ENCODE assay signal across 24 mouse cellular contexts in the genomic region with DNA sequence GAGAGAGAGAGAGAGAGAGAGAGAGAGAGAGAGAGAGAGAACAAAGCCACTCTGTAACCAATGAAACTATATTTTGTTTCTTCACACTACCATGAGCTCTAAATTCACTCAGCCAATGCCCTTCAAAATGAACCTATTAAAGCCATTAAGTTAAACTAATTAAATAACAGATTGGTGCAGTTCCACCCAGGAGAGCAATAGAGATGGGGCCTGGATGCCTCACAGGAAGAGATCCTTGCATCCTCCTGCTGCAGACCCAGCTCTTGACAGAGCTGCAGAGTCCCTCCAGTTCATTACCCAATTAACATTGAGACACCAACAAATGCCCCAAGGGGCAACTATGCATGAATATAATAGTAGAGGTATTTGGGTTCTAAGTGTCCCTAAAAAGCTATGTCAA. TPM values are rescaled to one million over a fixed set of nuclear protein-coding genes. Genes with fewer than 3 reads are reported as not detected.
A peak's percentile ranks its signal among the peaks of the same experiment; 100 is the strongest.
DNase-seq lines count a peak whose midpoint lies in the region; ATAC-seq and TF ChIP-seq lines count a peak whose summit lies in the region.
"Had no signal": no experiment of that assay in that cellular context is flagged by ENCODE, and none has a peak within 500 bp of the region (broad histone marks: within the 10 kb centered on the region; RNA-seq: fewer than 3 reads in every experiment).

No protein-coding gene starts in this region.

- intact Hi-C loops in heart, postnatal 10 days (cut with DNase I) = no loop called here

- DNase-seq in heart, adult 11 months = peak; percentile 39
- no peak for DNase-seq in heart, postnatal 10 days
- DNase-seq in hindbrain, postnatal 0 days (ENCODE audit: low spot score) = no peak
- DNase-seq in lung, adult 18-20 months = no peak
- DNase-seq: adrenal gland, adult 8-10 months; adrenal gland, postnatal 14 days; adrenal gland, postnatal 36 days; B cell, adult 2 months; cerebellum, adult 11-12 months; cerebellum, adult 2 months; cerebellum, adult 9-10 months; cerebellum, postnatal 10 days; cerebellum, postnatal 25 days had no signal

- H3K27me3 ChIP-seq in hindbrain, embryonic 16.5 days (replicated peaks; ENCODE audit: control insufficient read depth, insufficient read depth, low read length) = no peaks in the 10 kb centered on the region
- H3K27me3 ChIP-seq in hindbrain, postnatal 0 days (ENCODE audit: insufficient read depth, low read length) = no peaks in the 10 kb centered on the region
- H3K27me3 ChIP-seq in neural tube, embryonic 14.5 days (ENCODE audit: control insufficient read depth, insufficient read depth, low read length) = no peaks in the 10 kb centered on the region
- H3K27me3 ChIP-seq: CH12.LX; embryonic facial prominence, embryonic 12.5 days; forebrain, embryonic 13.5 days; forebrain, embryonic 15.5 days; Patski had no signal

- H3K9me3 ChIP-seq in hindbrain, embryonic 16.5 days (ENCODE audit: control insufficient read depth, low read length) = no peaks in the 10 kb centered on the region
- no peaks in the 10 kb centered on the region for H3K9me3 ChIP-seq in hindbrain, postnatal 0 days (ENCODE audit: low read length)
- H3K9me3 ChIP-seq in neural tube, embryonic 14.5 days (ENCODE audit: control insufficient read depth, low read length) = no peaks in the 10 kb centered on the region
- H3K9me3 ChIP-seq: embryonic facial prominence, embryonic 10.5 days; embryonic facial prominence, embryonic 12.5 days; forebrain, embryonic 13.5 days; forebrain, embryonic 15.5 days; G1E had no signal

- H3K4me1 ChIP-seq in hindbrain, embryonic 16.5 days (ENCODE audit: control insufficient read depth, insufficient read depth, low read depth, low read length) = no peaks in the 10 kb centered on the region
- H3K4me1 ChIP-seq in hindbrain, postnatal 0 days (ENCODE audit: insufficient read depth, low read length) = no peaks in the 10 kb centered on the region
- no peaks in the 10 kb centered on the region for H3K4me1 ChIP-seq in neural tube, embryonic 14.5 days (ENCODE audit: control insufficient read depth, insufficient read depth, low read length)
- H3K4me1 ChIP-seq: embryonic facial prominence, embryonic 10.5 days; embryonic facial prominence, embryonic 12.5 days; forebrain, embryonic 13.5 days; forebrain, embryonic 15.5 days had no signal

- no peak overlapping the region for H3K4me2 ChIP-seq in hindbrain, embryonic 16.5 days (ENCODE audit: low read length)
- no peak overlapping the region for H3K4me2 ChIP-seq in hindbrain, postnatal 0 days (ENCODE audit: low read depth, low read length)
- no peak overlapping the region for H3K4me2 ChIP-seq in neural tube, embryonic 14.5 days (ENCODE audit: low read depth, low read length)
- H3K4me2 ChIP-seq: embryonic facial prominence, embryonic 12.5 days; forebrain, embryonic 13.5 days; forebrain, embryonic 15.5 days had no signal

- H3K9ac ChIP-seq in hindbrain, embryonic 16.5 days (ENCODE audit: low read depth, low read length) = no peak overlapping the region
- no peak overlapping the region for H3K9ac ChIP-seq in hindbrain, postnatal 0 days (replicated peaks; ENCODE audit: low read length)
- no peak overlapping the region for H3K9ac ChIP-seq in neural tube, embryonic 14.5 days (replicated peaks; ENCODE audit: low read depth, low read length)
- H3K9ac ChIP-seq: embryonic facial prominence, embryonic 12.5 days; forebrain, embryonic 13.5 days; forebrain, embryonic 15.5 days had no signal

- no peaks in the 10 kb centered on the region for H3K36me3 ChIP-seq in hindbrain, embryonic 16.5 days (ENCODE audit: control insufficient read depth, insufficient read depth, low read length)
- H3K36me3 ChIP-seq in hindbrain, postnatal 0 days (ENCODE audit: insufficient read depth, low read length) = no peaks in the 10 kb centered on the region
- H3K36me3 ChIP-seq in neural tube, embryonic 14.5 days (ENCODE audit: control insufficient read depth, insufficient read depth, low read length) = no peaks in the 10 kb centered on the region
- H3K36me3 ChIP-seq: embryonic facial prominence, embryonic 10.5 days; embryonic facial prominence, embryonic 12.5 days; forebrain, embryonic 15.5 days had no signal

- no peak overlapping the region for H3K4me3 ChIP-seq in hindbrain, embryonic 16.5 days (ENCODE audit: low read length)
- no peak overlapping the region for H3K4me3 ChIP-seq in hindbrain, postnatal 0 days (ENCODE audit: low read length)
- H3K4me3 ChIP-seq in neural tube, embryonic 14.5 days (ENCODE audit: low read depth, low read length) = no peak overlapping the region
- H3K4me3 ChIP-seq: embryonic facial prominence, embryonic 10.5 days; embryonic facial prominence, embryonic 12.5 days; forebrain, embryonic 13.5 days; forebrain, embryonic 15.5 days had no signal

- TF ChIP-seq CTCF in hindbrain, postnatal 0 days (IDR thresholded peaks at IDR 0.05; ENCODE audit: low read depth) = no peak

- no peak overlapping the region for H3K27ac ChIP-seq in hindbrain, embryonic 16.5 days (ENCODE audit: low read depth, low read length)
- no peak overlapping the region for H3K27ac ChIP-seq in hindbrain, postnatal 0 days
- H3K27ac ChIP-seq in neural tube, embryonic 14.5 days (ENCODE audit: low read depth, low read length) = no peak overlapping the region
- H3K27ac ChIP-seq: embryonic facial prominence, embryonic 10.5 days; embryonic facial prominence, embryonic 12.5 days; forebrain, embryonic 13.5 days; forebrain, embryonic 15.5 days had no signal

- ATAC-seq in hindbrain, embryonic 16.5 days = peak; percentile 52; the same call in 1 of the 2 replicates
- ATAC-seq in hindbrain, postnatal 0 days = no peak
- peak; percentile 45; the same call in 1 of the 2 replicates for ATAC-seq in neural tube, embryonic 14.5 days (ENCODE audit: low read depth)
- ATAC-seq: activated CD4-positive, CD25-positive, alpha-beta regulatory T cell, adult 4 months; CD4-positive, CD25-positive, alpha-beta regulatory T cell, adult 4 months; forebrain, embryonic 13.5 days; forebrain, embryonic 15.5 days; Patski had no signal

RNA-seq across cellular contexts. Expression of gene Tmem144, which starts 23.3 kb away (rescaled TPM):
- 1 to 10 TPM; 9.4 to 9.7 TPM for total RNA-seq in heart, postnatal 10 days (2021)
- polyA plus RNA-seq in hindbrain, embryonic 16.5 days (2015; fragmentation: Nextera tagmentation; extraction: Ambion mirVana) = 2.2 and 2.3 TPM in 2 replicates
- 2.6 and 2.7 TPM in 2 replicates for total RNA-seq in hindbrain, postnatal 0 days (2014; rRNA removed)
- polyA plus RNA-seq in hindbrain, postnatal 0 days (2015; fragmentation: Nextera tagmentation; extraction: Ambion mirVana) = 3.1 and 3.2 TPM in 2 replicates
- 1.2 and 1.4 TPM in 2 replicates for polyA plus RNA-seq in neural tube, embryonic 14.5 days (2014; fragmentation: Nextera tagmentation; extraction: Ambion mirVana)
- polyA plus RNA-seq: activated CD4-positive, CD25-positive, alpha-beta regulatory T cell, adult 4 months; CD4-positive, CD25-positive, alpha-beta regulatory T cell, adult 4 months had no signal

RNA-seq across cellular contexts. Expression of gene Fam198b, which starts 55.0 kb away (rescaled TPM):
- total RNA-seq in heart, postnatal 10 days (2021) = 10 to 100 TPM; 73.6 to 85.2 TPM
- 2.7 and 4.4 TPM in 2 replicates for polyA plus RNA-seq in hindbrain, embryonic 16.5 days (2015; fragmentation: Nextera tagmentation; extraction: Ambion mirVana)
- total RNA-seq in hindbrain, postnatal 0 days (2014; rRNA removed) = 2.3 and 3.1 TPM in 2 replicates
- polyA plus RNA-seq in hindbrain, postnatal 0 days (2015; fragmentation: Nextera tagmentation; extraction: Ambion mirVana) = 1.8 and 2.0 TPM in 2 replicates
- polyA plus RNA-seq in neural tube, embryonic 14.5 days (2014; fragmentation: Nextera tagmentation; extraction: Ambion mirVana) = 2.0 and 4.9 TPM in 2 replicates
- polyA plus RNA-seq: CD4-positive, CD25-positive, alpha-beta regulatory T cell, adult 4 months had no signal
